Mouse (Mus musculus): ENCODE data around the gene Fam92b.

GRCm38 (mm10) chr8:120146051-120146450 lies 31.2 kb downstream of the Fam92b start:
- TF ChIP-seq CTCF (IDR thresholded peaks at IDR 0.05; ENCODE audit: low read depth, low read length) (no peak), POLR2A (IDR thresholded peaks at IDR 0.05; ENCODE audit: borderline replicate concordance, low read depth, low read length) (no peak)
